Mouse (Mus musculus): ENCODE measurements around the gene Arhgap8.

DNA sequence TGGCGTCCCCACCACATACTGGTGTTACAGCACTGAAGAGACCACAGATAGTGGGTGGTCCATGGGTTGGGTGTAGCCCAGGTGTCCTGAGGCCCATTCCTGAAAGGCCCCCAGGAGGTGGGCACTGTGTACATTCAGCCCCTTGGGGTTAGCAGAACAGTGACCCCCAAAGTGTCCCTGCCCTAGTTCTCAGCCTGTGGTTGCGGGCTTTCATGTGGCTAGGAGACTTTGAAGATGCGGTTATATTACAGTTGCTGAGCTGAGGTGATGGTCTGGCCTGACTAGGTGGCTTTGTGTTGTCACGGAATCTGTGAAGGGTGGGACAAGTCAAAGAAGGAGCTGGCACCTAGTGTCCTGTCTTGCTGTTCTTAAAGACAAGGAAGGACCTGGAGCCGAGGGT lies 35.3 kb upstream of the Arhgap8 start:
- TF ChIP-seq CTCF (conservative IDR thresholded peaks at IDR 0.05; ENCODE audit: insufficient read depth, insufficient read length, low read depth, low read length): no peak
- TF ChIP-seq POLR2A (IDR thresholded peaks at IDR 0.05; ENCODE audit: low read depth, low read length): no peak

Data from kidney, adult 2 months (tissue).